Mouse (Mus musculus) gastrocnemius, postnatal 36 days (tissue): ENCODE measurements around the gene Plk5. TPM values are rescaled to one million over a fixed set of nuclear protein-coding genes. Genes with fewer than 3 reads are reported as not detected.

Experiments used
- DNase-seq, 2 experiments: peaks; one replicate each; pipeline ENCODE4 v3.0.0; 2022
- intact Hi-C: fragments of 180-260 bp; cut with DNase I; formaldehyde crosslinking; loops from one replicate; pipeline ENCODE4 v1.15.1; 2025
- microRNA-seq, 2 experiments: library from miRNA; unstranded; fragments of <30 nt; microRNA quantifications; one replicate each; pipeline ENCODE4 v1.2.0; 2021
- total RNA-seq, 2 experiments: library from RNA; stranded (reverse); gene quantifications; 2 replicates each; pipeline ENCODE4 v1.2.3; 2021

Gene Plk5
- total RNA-seq, 2 experiments from 2014 or later: 0.15 to 0.20 TPM

DNA sequence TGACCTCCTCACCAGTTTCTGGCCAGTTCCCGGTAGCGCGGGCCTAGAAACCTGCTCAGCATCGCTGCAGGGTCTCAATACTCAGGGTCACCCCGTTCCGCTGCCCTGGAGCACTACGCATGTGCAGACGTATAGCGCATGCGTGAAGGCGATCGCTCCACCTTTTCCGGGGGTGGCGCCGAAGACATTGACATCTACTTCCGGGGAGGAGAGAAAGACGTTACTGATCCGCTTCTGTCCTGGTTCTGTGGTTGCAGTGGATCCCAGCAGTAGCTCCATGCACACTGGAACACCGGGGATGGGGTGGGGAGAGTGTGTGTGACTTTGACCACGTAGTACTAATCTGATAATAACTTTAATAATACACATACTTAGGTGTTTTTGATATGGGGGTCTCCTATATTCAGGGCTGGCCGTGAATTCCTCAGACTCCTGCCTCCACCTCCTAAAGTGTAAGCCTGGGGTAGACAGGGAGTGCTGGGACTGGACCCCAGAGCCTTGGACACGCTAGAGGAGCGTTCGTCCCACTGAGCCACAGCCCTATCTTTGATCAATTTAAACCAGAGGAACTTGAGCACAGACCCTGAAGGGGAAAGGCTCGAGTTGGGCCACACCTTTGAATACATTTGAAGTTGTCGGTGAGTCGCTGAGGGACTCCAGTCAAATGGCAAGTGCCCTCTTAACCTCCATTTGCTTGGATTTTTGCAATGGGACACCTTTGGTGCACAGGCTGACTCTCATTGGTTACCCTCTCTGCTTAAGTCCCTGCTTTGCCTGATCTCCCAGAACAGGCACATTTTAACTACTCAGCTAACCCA, 50.6 kb downstream of the Plk5 start, which contains the start of gene Uqcr11:
TSS of gene Uqcr11 (minus strand) at position 147 of the 818 bp plus-strand sequence.
- peak; percentile 88 to 90 for DNase-seq
- intact Hi-C loops: no loop called here

DNA sequence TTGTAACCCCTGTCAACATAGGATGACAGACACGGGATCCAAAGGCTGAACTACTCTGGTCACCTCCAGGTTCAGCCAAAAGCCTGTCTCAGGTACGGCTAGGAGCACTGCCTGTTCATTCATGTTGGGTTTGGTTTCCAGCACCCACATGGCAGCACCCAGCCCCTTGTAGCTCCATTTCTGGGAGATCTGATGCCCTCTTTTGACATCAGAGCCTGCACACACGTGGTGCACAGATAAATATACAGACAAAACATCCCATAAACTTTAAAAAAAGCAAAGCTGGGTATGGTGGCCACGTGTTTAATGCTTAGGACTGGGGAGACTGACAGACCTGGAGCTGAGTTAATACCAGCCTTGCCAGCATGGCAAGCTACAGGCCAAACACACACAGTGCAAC, 51.7 kb downstream of the Plk5 start:
- no peak for DNase-seq
- intact Hi-C loops: no loop called here

- intact Hi-C loops: no loop called here
- DNase-seq: peak in 1 of 2 experiments; percentile 38
Measured at GRCm38 (mm10) chr10:80412656-80413541, 56.6 kb downstream of the Plk5 start.

Small RNA genes within 50 kb of the gene (microRNA-seq; reads per million reads assigned to microRNA genes)
- gene Gm22721: 0 reads per million in 2 experiments

Other genes with a start within 250 kb of the Plk5 start
- 100 to 1,000 TPM; 120 to 135 TPM for gene Stk11, start 240.7 kb upstream of the Plk5 start, total RNA-seq
- 100 to 1,000 TPM; 600 to 616 TPM for gene Atp5d, start 217.8 kb upstream of the Plk5 start, total RNA-seq
- 1 to 10 TPM; 1.4 to 2.1 TPM for gene Cbarp, start 215.6 kb upstream of the Plk5 start, total RNA-seq
- 10 to 100 TPM; 37.6 to 49.3 TPM for gene Midn, start 208.2 kb upstream of the Plk5 start, total RNA-seq
- 10 to 100 TPM; 22.6 to 28.3 TPM for gene Cirbp, start 190.5 kb upstream of the Plk5 start, total RNA-seq
- gene 1600002K03Rik, start 183.5 kb upstream of the Plk5 start, total RNA-seq: 1 to 10 TPM; 4.7 to 5.1 TPM
- under 1 TPM; 0.27 to 0.31 TPM for gene Efna2, start 177.0 kb upstream of the Plk5 start, total RNA-seq
- 10 to 100 TPM; 12.3 to 14.3 TPM for gene Mum1, start 130.0 kb upstream of the Plk5 start, total RNA-seq
- gene Ndufs7, start 107.3 kb upstream of the Plk5 start, total RNA-seq: 100 to 1,000 TPM; 516 to 553 TPM
- gene Gamt, start 95.4 kb upstream of the Plk5 start, total RNA-seq: 10 to 100 TPM; 35.1 to 59.8 TPM
- gene Dazap1, start 95.0 kb upstream of the Plk5 start, total RNA-seq: 10 to 100 TPM; 30.0 to 40.4 TPM
- gene Rps15, start 64.0 kb upstream of the Plk5 start, total RNA-seq: 100 to 1,000 TPM; 529 to 644 TPM
- under 1 TPM; 0.54 to 0.57 TPM for gene Apc2, start 60.5 kb upstream of the Plk5 start, total RNA-seq
- 1 to 10 TPM; 5.5 to 6.2 TPM for gene 2310011J03Rik, start 35.9 kb upstream of the Plk5 start, total RNA-seq
- 1 to 10 TPM; 1.1 to 2.0 TPM for gene Pcsk4, start 27.0 kb upstream of the Plk5 start, total RNA-seq
- gene Reep6, start 26.5 kb upstream of the Plk5 start, total RNA-seq: 1 to 10 TPM; 1.3 to 1.5 TPM
- gene Adamtsl5, start 8.0 kb upstream of the Plk5 start, total RNA-seq: 10 to 100 TPM; 27.4 to 38.1 TPM
- 1 to 10 TPM; 3.4 to 4.5 TPM for gene Mex3d, start 31.2 kb downstream of the Plk5 start, total RNA-seq
- gene Mbd3, start 43.1 kb downstream of the Plk5 start, total RNA-seq: 10 to 100 TPM; 95.1 to 99.9 TPM
- gene Uqcr11, start 50.4 kb downstream of the Plk5 start, total RNA-seq: 100 to 1,000 TPM; 825 to 866 TPM
- 10 to 100 TPM; 11.0 to 12.0 TPM for gene Tcf3, start 77.2 kb downstream of the Plk5 start, total RNA-seq
- gene Onecut3, start 138.4 kb downstream of the Plk5 start, total RNA-seq: not detected
- gene Atp8b3, start 182.7 kb downstream of the Plk5 start, total RNA-seq: not detected
- 1 to 10 TPM; 8.8 to 9.7 TPM for gene Rexo1, start 205.1 kb downstream of the Plk5 start, total RNA-seq
- gene Klf16, start 220.9 kb downstream of the Plk5 start, total RNA-seq: 1 to 10 TPM; 1.5 TPM
- 10 to 100 TPM; 52.5 to 62.7 TPM for gene Abhd17a, start 233.9 kb downstream of the Plk5 start, total RNA-seq
- 10 to 100 TPM; 14.5 to 14.8 TPM for gene Scamp4, start 246.4 kb downstream of the Plk5 start, total RNA-seq
- under 1 TPM; 0.52 to 0.99 TPM for gene Adat3, start 246.4 kb downstream of the Plk5 start, total RNA-seq
- under 1 TPM; 0.25 to 0.26 TPM for gene Gm49322, start 249.6 kb downstream of the Plk5 start, total RNA-seq